Mouse (Mus musculus): ENCODE measurements around the gene 2900092C05Rik. TPM values are rescaled to one million over a fixed set of nuclear protein-coding genes. Genes with fewer than 3 reads are reported as not detected.

2900092C05Rik gene
- total and polyA plus RNA-seq, 2 experiments from 2014 or later = not detected

- no peak overlapping the region for H3K4me3 ChIP-seq (ENCODE audit: low read depth, low read length)
- no peak overlapping the region for H3K4me2 ChIP-seq (ENCODE audit: low read depth, low read length)
- DNase-seq (ENCODE audit: low spot score) (no peak), ATAC-seq (ENCODE audit: insufficient read depth, low read depth) (no peak)
- no peak overlapping the region for H3K9ac ChIP-seq (replicated peaks; ENCODE audit: low read depth, low read length)
- no peak overlapping the region for H3K27ac ChIP-seq (ENCODE audit: low read depth)
- no peaks in the 10 kb centered on the region for H3K4me1 ChIP-seq (ENCODE audit: control insufficient read depth, insufficient read depth)
- no peaks in the 10 kb centered on the region for H3K27me3 ChIP-seq (ENCODE audit: control insufficient read depth, insufficient read depth, low read length)
- WGBS = 95% methylated on average over 1 of the region's 1 CpGs
- peaks cover 34% of the 10 kb centered on the region for H3K9me3 ChIP-seq (replicated peaks; ENCODE audit: control insufficient read depth, low read length)
- TF ChIP-seq EP300 (IDR thresholded peaks at IDR 0.05; ENCODE audit: low read depth) = no peak
- peaks cover 98% of the 10 kb centered on the region for H3K36me3 ChIP-seq (replicated peaks; ENCODE audit: control insufficient read depth, insufficient read depth, low read length)
Measured at GRCm38 (mm10) chr7:12485956-12486355, 26.4 kb upstream of the 2900092C05Rik start.

GRCm38 (mm10) chr7:12486691-12487090 lies 25.6 kb upstream of the 2900092C05Rik start:
- Histone ChIP-seq H3K4me1 (ENCODE audit: control insufficient read depth, insufficient read depth) (no peaks in the 10 kb centered on the region), H3K27ac (ENCODE audit: low read depth) (no peak overlapping the region), H3K36me3 (replicated peaks; ENCODE audit: control insufficient read depth, insufficient read depth, low read length) (peaks cover 98% of the 10 kb centered on the region), H3K9me3 (replicated peaks; ENCODE audit: control insufficient read depth, low read length) (peaks cover 41% of the 10 kb centered on the region), H3K4me3 (ENCODE audit: low read depth, low read length) (no peak overlapping the region), H3K4me2 (ENCODE audit: low read depth, low read length) (no peak overlapping the region), H3K9ac (replicated peaks; ENCODE audit: low read depth, low read length) (no peak overlapping the region), H3K27me3 (ENCODE audit: control insufficient read depth, insufficient read depth, low read length) (no peaks in the 10 kb centered on the region)
- TF ChIP-seq EP300 (IDR thresholded peaks at IDR 0.05; ENCODE audit: low read depth) (no peak), CTCF (IDR thresholded peaks at IDR 0.05; ENCODE audit: low read depth) (no peak)
- no peak for ATAC-seq (ENCODE audit: insufficient read depth, low read depth)
- DNase-seq (ENCODE audit: low spot score) = no peak

GRCm38 (mm10) chr7:12510913-12511312 lies 1.4 kb upstream of the 2900092C05Rik start:
- ATAC-seq (ENCODE audit: insufficient read depth, low read depth) (no peak), DNase-seq (ENCODE audit: low spot score) (no peak)
- Histone ChIP-seq H3K4me3 (ENCODE audit: low read depth, low read length) (no peak overlapping the region), H3K27ac (ENCODE audit: low read depth) (no peak overlapping the region), H3K9ac (replicated peaks; ENCODE audit: low read depth, low read length) (no peak overlapping the region), H3K36me3 (replicated peaks; ENCODE audit: control insufficient read depth, insufficient read depth, low read length) (no peaks in the 10 kb centered on the region), H3K27me3 (ENCODE audit: control insufficient read depth, insufficient read depth, low read length) (no peaks in the 10 kb centered on the region), H3K9me3 (replicated peaks; ENCODE audit: control insufficient read depth, low read length) (peaks cover 3% of the 10 kb centered on the region; the same call in 1 of the 2 replicates), H3K4me2 (ENCODE audit: low read depth, low read length) (no peak overlapping the region), H3K4me1 (ENCODE audit: control insufficient read depth, insufficient read depth) (no peaks in the 10 kb centered on the region)
- no peak for TF ChIP-seq EP300 (IDR thresholded peaks at IDR 0.05; ENCODE audit: low read depth)
- 43% methylated on average over 1 of the region's 1 CpGs for WGBS

Other genes with a start within 250 kb of the 2900092C05Rik start
- gene Vmn1r81, start 244.2 kb upstream of the 2900092C05Rik start, total RNA-seq (2014; rRNA removed; ENCODE audit: low replicate concordance) = not detected in 2 replicates
- not detected in 2 replicates for gene Vmn1r81, start 244.2 kb upstream of the 2900092C05Rik start, polyA plus RNA-seq (2015; fragmentation: Nextera tagmentation; extraction: Ambion mirVana)
- not detected in 2 replicates for gene Vmn1r82, start 212.1 kb upstream of the 2900092C05Rik start, total RNA-seq (2014; rRNA removed; ENCODE audit: low replicate concordance)
- not detected in 2 replicates for gene Vmn1r82, start 212.1 kb upstream of the 2900092C05Rik start, polyA plus RNA-seq (2015; fragmentation: Nextera tagmentation; extraction: Ambion mirVana)
- not detected in 2 replicates for gene Vmn1r83, start 183.0 kb upstream of the 2900092C05Rik start, total RNA-seq (2014; rRNA removed; ENCODE audit: low replicate concordance)
- gene Vmn1r83, start 183.0 kb upstream of the 2900092C05Rik start, polyA plus RNA-seq (2015; fragmentation: Nextera tagmentation; extraction: Ambion mirVana) = not detected in 2 replicates
- not detected in 2 replicates for gene Vmn1r84, start 143.2 kb upstream of the 2900092C05Rik start, total RNA-seq (2014; rRNA removed; ENCODE audit: low replicate concordance)
- gene Vmn1r84, start 143.2 kb upstream of the 2900092C05Rik start, polyA plus RNA-seq (2015; fragmentation: Nextera tagmentation; extraction: Ambion mirVana) = not detected in 2 replicates
- 1.4 and 3.6 TPM in 2 replicates for gene Zfp551, start 89.8 kb upstream of the 2900092C05Rik start, total RNA-seq (2014; rRNA removed; ENCODE audit: low replicate concordance)
- gene Zfp551, start 89.8 kb upstream of the 2900092C05Rik start, polyA plus RNA-seq (2015; fragmentation: Nextera tagmentation; extraction: Ambion mirVana) = 2.4 and 2.5 TPM in 2 replicates
- 13.5 and 15.0 TPM in 2 replicates for gene Zfp606, start 34.2 kb upstream of the 2900092C05Rik start, total RNA-seq (2014; rRNA removed; ENCODE audit: low replicate concordance)
- gene Zfp606, start 34.2 kb upstream of the 2900092C05Rik start, polyA plus RNA-seq (2015; fragmentation: Nextera tagmentation; extraction: Ambion mirVana) = 12.9 and 14.2 TPM in 2 replicates
- not detected in 2 replicates for gene Vmn2r53, start 96.3 kb downstream of the 2900092C05Rik start, total RNA-seq (2014; rRNA removed; ENCODE audit: low replicate concordance)
- under 0.01 TPM in 1 of 2 replicates, not detected in the other for gene Vmn2r53, start 96.3 kb downstream of the 2900092C05Rik start, polyA plus RNA-seq (2015; fragmentation: Nextera tagmentation; extraction: Ambion mirVana)
- not detected in 2 replicates for gene Vmn2r54, start 127.8 kb downstream of the 2900092C05Rik start, total RNA-seq (2014; rRNA removed; ENCODE audit: low replicate concordance)
- not detected in 2 replicates for gene Vmn2r54, start 127.8 kb downstream of the 2900092C05Rik start, polyA plus RNA-seq (2015; fragmentation: Nextera tagmentation; extraction: Ambion mirVana)
- gene Vmn2r55, start 172.5 kb downstream of the 2900092C05Rik start, total RNA-seq (2014; rRNA removed; ENCODE audit: low replicate concordance) = not detected in 2 replicates
- not detected in 2 replicates for gene Vmn2r55, start 172.5 kb downstream of the 2900092C05Rik start, polyA plus RNA-seq (2015; fragmentation: Nextera tagmentation; extraction: Ambion mirVana)
- gene Vmn2r56, start 222.5 kb downstream of the 2900092C05Rik start, total RNA-seq (2014; rRNA removed; ENCODE audit: low replicate concordance) = not detected in 2 replicates
- not detected in 2 replicates for gene Vmn2r56, start 222.5 kb downstream of the 2900092C05Rik start, polyA plus RNA-seq (2015; fragmentation: Nextera tagmentation; extraction: Ambion mirVana)

Measured in heart, postnatal 0 days (tissue).